Mouse (Mus musculus): ENCODE data around the gene Jag1. TPM values are rescaled to one million over a fixed set of nuclear protein-coding genes. Genes with fewer than 3 reads are reported as not detected.

The Jag1 gene
- polyA plus RNA-seq, 1 experiment: 3.3 TPM

- TF ChIP-seq CTCF (IDR thresholded peaks at IDR 0.05; ENCODE audit: low read depth, low read length): no peak
- no peak for TF ChIP-seq POLR2A (IDR thresholded peaks at IDR 0.05; ENCODE audit: borderline replicate concordance, low read depth, low read length)
- H3K4me3 ChIP-seq (ENCODE audit: insufficient read depth, low read length): peak overlapping the region; percentile 73
- peaks cover 17% of the 10 kb centered on the region for H3K4me1 ChIP-seq (ENCODE audit: control insufficient read depth, insufficient read depth, low read length)
- H3K27ac ChIP-seq (ENCODE audit: insufficient read depth, low read depth, low read length): peak overlapping the region; percentile 32
These were observed 354 bp upstream of the Jag1 start for GRCm38 (mm10) chr2:137116675-137117320.

- Histone ChIP-seq H3K4me3 (ENCODE audit: insufficient read depth, low read length) (peak overlapping the region; percentile 73), H3K27ac (ENCODE audit: insufficient read depth, low read depth, low read length) (no peak overlapping the region), H3K4me1 (ENCODE audit: control insufficient read depth, insufficient read depth, low read length) (peaks cover 17% of the 10 kb centered on the region)
- TF ChIP-seq POLR2A (IDR thresholded peaks at IDR 0.05; ENCODE audit: borderline replicate concordance, low read depth, low read length): no peak
- TF ChIP-seq CTCF (IDR thresholded peaks at IDR 0.05; ENCODE audit: low read depth, low read length): no peak
These were observed 1.0 kb downstream of the Jag1 start for GRCm38 (mm10) chr2:137115241-137116024.

GRCm38 (mm10) chr2:137114248-137115096, 2.0 kb downstream of the Jag1 start:
- peak overlapping the region; percentile 73 for H3K4me3 ChIP-seq (ENCODE audit: insufficient read depth, low read length)
- TF ChIP-seq CTCF (IDR thresholded peaks at IDR 0.05; ENCODE audit: low read depth, low read length) (peak; percentile 27; the same call in 1 of the 2 replicates), POLR2A (IDR thresholded peaks at IDR 0.05; ENCODE audit: borderline replicate concordance, low read depth, low read length) (no peak)
- peak overlapping the region; percentile 63 for H3K27ac ChIP-seq (ENCODE audit: insufficient read depth, low read depth, low read length)
- H3K4me1 ChIP-seq (ENCODE audit: control insufficient read depth, insufficient read depth, low read length): peaks cover 21% of the 10 kb centered on the region

GRCm38 (mm10) chr2:137113288-137114061, 3.0 kb downstream of the Jag1 start:
- no peak overlapping the region; the same call in 1 of the 2 replicates for H3K4me3 ChIP-seq (ENCODE audit: insufficient read depth, low read length)
- TF ChIP-seq CTCF (IDR thresholded peaks at IDR 0.05; ENCODE audit: low read depth, low read length): no peak
- no peak for TF ChIP-seq POLR2A (IDR thresholded peaks at IDR 0.05; ENCODE audit: borderline replicate concordance, low read depth, low read length)
- no peak overlapping the region for H3K27ac ChIP-seq (ENCODE audit: insufficient read depth, low read depth, low read length)
- peaks cover 16% of the 10 kb centered on the region for H3K4me1 ChIP-seq (ENCODE audit: control insufficient read depth, insufficient read depth, low read length)

GRCm38 (mm10) chr2:137110214-137110898, 6.1 kb downstream of the Jag1 start:
- no peak for TF ChIP-seq CTCF (IDR thresholded peaks at IDR 0.05; ENCODE audit: low read depth, low read length)
- TF ChIP-seq POLR2A (IDR thresholded peaks at IDR 0.05; ENCODE audit: borderline replicate concordance, low read depth, low read length): no peak
- peaks cover 8% of the 10 kb centered on the region; the same call in 1 of the 2 replicates for H3K4me1 ChIP-seq (ENCODE audit: control insufficient read depth, insufficient read depth, low read length)
- no peak overlapping the region for H3K4me3 ChIP-seq (ENCODE audit: insufficient read depth, low read length)
- no peak overlapping the region for H3K27ac ChIP-seq (ENCODE audit: insufficient read depth, low read depth, low read length)

GRCm38 (mm10) chr2:137109321-137110213, 6.9 kb downstream of the Jag1 start:
- no peak overlapping the region for H3K4me3 ChIP-seq (ENCODE audit: insufficient read depth, low read length)
- no peak for TF ChIP-seq CTCF (IDR thresholded peaks at IDR 0.05; ENCODE audit: low read depth, low read length)
- no peak for TF ChIP-seq POLR2A (IDR thresholded peaks at IDR 0.05; ENCODE audit: borderline replicate concordance, low read depth, low read length)
- H3K27ac ChIP-seq (ENCODE audit: insufficient read depth, low read depth, low read length): no peak overlapping the region

GRCm38 (mm10) chr2:137107946-137108345, 8.5 kb downstream of the Jag1 start:
- Histone ChIP-seq H3K27ac (ENCODE audit: insufficient read depth, low read depth, low read length) (no peak overlapping the region), H3K4me3 (ENCODE audit: insufficient read depth, low read length) (no peak overlapping the region), H3K4me1 (ENCODE audit: control insufficient read depth, insufficient read depth, low read length) (peaks cover 4% of the 10 kb centered on the region; the same call in 1 of the 2 replicates)
- TF ChIP-seq CTCF (IDR thresholded peaks at IDR 0.05; ENCODE audit: low read depth, low read length) (no peak), POLR2A (IDR thresholded peaks at IDR 0.05; ENCODE audit: borderline replicate concordance, low read depth, low read length) (no peak)

More at GRCm38 (mm10) chr2:137109321-137110213, 6.9 kb downstream of the Jag1 start:
- H3K4me1 ChIP-seq (ENCODE audit: control insufficient read depth, insufficient read depth, low read length): peaks cover 8% of the 10 kb centered on the region; the same call in 1 of the 2 replicates

GRCm38 (mm10) chr2:137107203-137107602, 9.2 kb downstream of the Jag1 start:
- Histone ChIP-seq H3K27ac (ENCODE audit: insufficient read depth, low read depth, low read length) (no peak overlapping the region), H3K4me3 (ENCODE audit: insufficient read depth, low read length) (no peak overlapping the region), H3K4me1 (ENCODE audit: control insufficient read depth, insufficient read depth, low read length) (peaks cover 4% of the 10 kb centered on the region; the same call in 1 of the 2 replicates)
- no peak for TF ChIP-seq CTCF (IDR thresholded peaks at IDR 0.05; ENCODE audit: low read depth, low read length)
- no peak for TF ChIP-seq POLR2A (IDR thresholded peaks at IDR 0.05; ENCODE audit: borderline replicate concordance, low read depth, low read length)
